Mouse (Mus musculus) intestine, embryonic 16.5 days (tissue): ENCODE data around the gene Sh3gl1. TPM values are rescaled to one million over a fixed set of nuclear protein-coding genes. Genes with fewer than 3 reads are reported as not detected.
A peak's percentile ranks its signal among the peaks of the same experiment; 100 is the strongest.

Experiments
- ATAC-seq: fragments of 200-750 bp; cut with Nextera tagmentation; 2 replicates; pipeline ENCODE4 v1.8.0; 2017; ENCODE audit warnings: moderate TSS enrichment, moderate library complexity
- H3K27ac ChIP-seq: fragments of 300-500 bp; sonication (generic); 2 replicates; pipeline ENCODE4 v1.5.1; 2014; ENCODE audit warnings: mild to moderate bottlenecking, low read length
- H3K27me3 ChIP-seq: fragments of 300-500 bp; sonication (generic); replicated peaks from 2 replicates; pipeline ENCODE4 v1.6.1; 2014; ENCODE audit warnings: low read length, control low read depth, mixed read lengths; ENCODE audit not compliant: control insufficient read depth, insufficient read depth
- H3K36me3 ChIP-seq: fragments of 300-500 bp; sonication (generic); 2 replicates; pipeline ENCODE4 v1.6.1; 2014; ENCODE audit warnings: low read length, control low read depth; ENCODE audit not compliant: control insufficient read depth, insufficient read depth
- H3K4me1 ChIP-seq: fragments of 300-500 bp; sonication (generic); 2 replicates; pipeline ENCODE4 v1.6.1; 2014; ENCODE audit warnings: low read length, control low read depth, mixed read lengths; ENCODE audit not compliant: control insufficient read depth, insufficient read depth
- H3K4me2 ChIP-seq: fragments of 300-500 bp; sonication (generic); 2 replicates; pipeline ENCODE4 v1.6.1; 2014; ENCODE audit warnings: low read depth, low read length, control low read depth
- H3K4me3 ChIP-seq: fragments of 300-500 bp; sonication (generic); 2 replicates; pipeline ENCODE4 v1.5.1; 2014; ENCODE audit warnings: mild to moderate bottlenecking, low read length
- H3K9ac ChIP-seq: fragments of 300-500 bp; sonication (generic); 2 replicates; pipeline ENCODE4 v1.6.1; 2014; ENCODE audit warnings: low read depth, low read length
- H3K9me3 ChIP-seq: fragments of 300-500 bp; sonication (generic); 2 replicates; pipeline ENCODE4 v1.6.1; 2016; ENCODE audit warnings: low read length, control low read depth; ENCODE audit not compliant: control insufficient read depth
- WGBS: fragments of 180-500 bp; shearing (Covaris S2); extraction: QIAGEN DNeasy Blood & Tissue Kit; methylation state at CpG from one replicate; pipeline ENCODE4 v1.1.7; 2014; 5-methylcytosine and 5-hydroxymethylcytosine counted together
- polyA plus RNA-seq: library from polyadenylated mRNA; unstranded; fragments of >200 nt; fragmentation: Nextera tagmentation; extraction: Ambion mirVana; gene quantifications from 2 replicates; pipeline ENCODE4 v1.2.1, GENCODE M21; 2015

The Sh3gl1 gene
- polyA plus RNA-seq, 1 experiment from 2014 or later: 131 TPM

DNA sequence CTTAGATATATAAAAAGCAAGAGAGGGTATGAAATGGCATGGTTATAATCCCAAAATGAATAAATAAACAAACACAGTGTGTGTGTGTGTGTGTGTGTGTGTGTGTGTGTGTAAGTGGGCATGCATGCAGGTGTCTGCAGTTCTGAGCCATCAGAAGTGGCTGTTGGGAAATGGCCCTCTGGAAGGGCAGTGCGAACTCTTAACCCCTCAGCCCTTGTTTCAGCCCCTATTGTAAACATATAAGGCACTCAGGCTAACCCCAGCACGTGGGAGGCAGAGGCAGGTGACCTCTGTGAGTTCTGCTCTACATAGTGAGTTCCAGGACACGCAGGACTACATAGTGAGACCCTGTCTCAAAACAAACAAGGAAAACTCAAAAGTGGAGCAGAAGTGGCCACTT lies 59.1 kb downstream of the Sh3gl1 start:
- WGBS: 34% methylated on average over 3 of the region's 3 CpGs
- no peak overlapping the region for H3K27ac ChIP-seq
- H3K4me1 ChIP-seq: peaks cover 8% of the 10 kb centered on the region
- ATAC-seq: no peak
- no peak overlapping the region for H3K4me2 ChIP-seq
- H3K4me3 ChIP-seq: no peak overlapping the region
- no peak overlapping the region for H3K9ac ChIP-seq
- no peaks in the 10 kb centered on the region for H3K27me3 ChIP-seq
- no peaks in the 10 kb centered on the region for H3K9me3 ChIP-seq
- H3K36me3 ChIP-seq: no peaks in the 10 kb centered on the region

DNA sequence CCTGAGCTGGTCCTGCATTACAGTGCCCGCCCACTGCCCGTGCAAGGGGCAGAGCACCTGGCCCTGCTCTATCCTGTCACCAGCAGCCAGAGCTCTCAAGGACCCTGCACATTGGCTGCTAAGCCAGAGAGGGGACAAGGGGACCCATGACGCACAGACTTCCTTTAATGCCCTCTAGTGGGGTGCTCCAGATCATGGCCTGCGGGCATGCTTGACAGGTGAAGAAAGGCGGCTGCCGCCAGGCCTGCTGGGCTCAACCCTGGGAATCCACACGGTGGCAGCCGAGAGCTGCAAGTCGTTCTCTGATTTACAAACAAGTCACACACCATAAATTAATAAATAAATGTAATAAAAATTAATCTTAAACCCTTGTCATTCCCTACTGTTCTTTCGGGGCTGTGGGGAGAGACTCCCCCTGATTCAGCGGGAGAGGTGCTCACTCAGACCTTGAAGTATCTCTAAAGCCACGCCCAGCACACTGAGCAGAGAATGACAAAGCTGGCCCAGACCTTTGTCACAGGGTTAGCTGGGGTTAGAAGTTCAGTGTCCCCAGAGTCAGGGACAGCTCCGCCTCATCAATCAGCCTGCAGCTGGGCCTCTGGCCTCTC lies 60.1 kb downstream of the Sh3gl1 start:
- Histone ChIP-seq H3K9ac (no peak overlapping the region), H3K4me3 (no peak overlapping the region), H3K4me2 (peak overlapping the region; percentile 15; the same call in 1 of the 2 replicates), H3K27ac (no peak overlapping the region), H3K36me3 (no peaks in the 10 kb centered on the region), H3K4me1 (peaks cover 8% of the 10 kb centered on the region), H3K27me3 (no peaks in the 10 kb centered on the region), H3K9me3 (no peaks in the 10 kb centered on the region)
- 15% methylated on average over 13 of the region's 13 CpGs for WGBS
- ATAC-seq: peak; percentile 90

GRCm38 (mm10) chr17:55971453-55971852 lies 65.0 kb downstream of the Sh3gl1 start:
- no peak overlapping the region for H3K27ac ChIP-seq
- ATAC-seq: no peak
- H3K9ac ChIP-seq: no peak overlapping the region
- H3K27me3 ChIP-seq: peaks cover 10% of the 10 kb centered on the region
- no peaks in the 10 kb centered on the region for H3K9me3 ChIP-seq
- H3K36me3 ChIP-seq: 0 out of 2 replicates have a peak, but pooled peaks cover 2% of the 10 kb centered on the region
- H3K4me2 ChIP-seq: no peak overlapping the region; the same call in 1 of the 2 replicates
- 39% methylated on average over 22 of the region's 22 CpGs for WGBS
- no peak overlapping the region for H3K4me3 ChIP-seq
- H3K4me1 ChIP-seq: peaks cover 21% of the 10 kb centered on the region

DNA sequence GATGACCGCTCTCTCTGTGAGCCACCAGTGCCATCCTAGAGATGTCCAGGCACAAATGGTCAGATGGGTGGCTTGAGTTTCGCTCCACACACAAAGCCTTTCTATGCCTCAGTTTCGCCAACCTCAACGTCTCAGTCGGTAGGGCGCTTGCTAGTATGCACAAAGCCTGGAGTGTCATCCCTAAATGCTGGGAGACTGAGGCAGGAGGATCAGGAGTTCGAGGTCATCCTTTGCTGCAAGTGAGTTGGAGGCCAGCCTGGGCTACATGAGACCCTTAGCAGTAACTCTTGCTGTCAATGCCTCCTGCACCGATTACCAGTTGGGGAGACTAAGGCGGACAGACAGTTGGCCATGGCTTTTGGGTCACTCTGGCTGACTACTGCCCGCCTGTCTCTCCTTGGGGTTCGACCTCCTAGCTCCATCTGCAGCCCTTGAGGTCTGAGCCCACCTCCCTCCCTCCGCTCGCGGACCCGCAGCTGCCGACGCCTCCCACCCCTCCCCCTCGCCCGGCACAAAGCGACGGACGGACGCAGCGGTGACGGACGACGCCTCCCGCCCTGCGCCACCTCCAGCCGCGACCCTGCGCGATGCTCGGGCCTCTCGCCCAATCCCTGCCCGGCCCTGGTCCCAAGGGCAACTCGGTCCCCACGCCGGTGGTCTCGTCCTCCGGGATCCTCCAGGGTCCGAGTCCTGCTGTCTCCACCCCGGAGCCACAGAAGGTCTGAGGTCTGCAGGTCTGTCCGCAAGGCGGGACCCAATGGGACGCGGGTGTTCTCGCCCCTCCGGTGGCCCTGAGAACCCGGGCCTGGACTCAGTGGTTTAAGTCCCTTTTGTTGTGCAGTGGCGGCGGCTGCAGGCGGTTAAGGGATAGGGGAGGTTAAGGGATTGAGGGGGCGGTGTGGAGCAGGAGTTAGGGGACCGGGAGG lies 66.2 kb downstream of the Sh3gl1 start, which contains the start of gene Shd:
Gene Shd, plus strand, starts transcription at position 502 of the 926 bp plus-strand sequence.
- Histone ChIP-seq H3K27me3 (peaks cover 10% of the 10 kb centered on the region), H3K9ac (peak within 1 kb of the TSS; percentile 72), H3K36me3 (0 out of 2 replicates have a peak, but pooled peaks cover 2% of the 10 kb centered on the region), H3K27ac (no peak within 1 kb of the TSS), H3K4me2 (peak within 1 kb of the TSS; percentile 98), H3K4me1 (peaks cover 17% of the 10 kb centered on the region; the same call in 1 of the 2 replicates), H3K9me3 (no peaks in the 10 kb centered on the region), H3K4me3 (peak within 1 kb of the TSS; percentile 57)
- peak; percentile 64 for ATAC-seq
- 10% methylated on average over 42 of the region's 55 CpGs for WGBS

DNA sequence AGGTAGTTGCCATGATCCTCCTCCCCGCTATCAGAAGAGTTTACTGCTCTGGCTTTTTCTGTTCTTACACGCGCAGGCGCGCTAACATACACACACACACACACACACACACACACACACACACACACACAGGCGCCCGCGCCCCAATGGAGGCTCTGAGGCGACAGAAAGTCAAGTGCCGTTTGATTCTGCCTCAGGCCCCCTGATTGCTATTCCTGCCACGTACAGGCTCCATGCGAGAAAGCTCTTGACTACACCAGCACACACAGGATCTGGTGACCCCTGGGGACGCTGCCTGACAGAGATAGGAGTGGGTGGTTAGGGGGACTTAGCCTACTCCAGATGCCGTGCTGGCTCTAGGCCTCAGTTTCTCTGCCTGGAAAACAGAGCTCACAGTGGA lies 66.9 kb downstream of the Sh3gl1 start:
- Histone ChIP-seq H3K27ac (no peak overlapping the region), H3K4me2 (no peak overlapping the region), H3K9me3 (no peaks in the 10 kb centered on the region), H3K4me3 (no peak overlapping the region), H3K4me1 (peaks cover 17% of the 10 kb centered on the region; the same call in 1 of the 2 replicates), H3K27me3 (peaks cover 10% of the 10 kb centered on the region), H3K36me3 (peaks cover 3% of the 10 kb centered on the region; the same call in 1 of the 2 replicates), H3K9ac (no peak overlapping the region)
- no peak for ATAC-seq
- 32% methylated on average over 14 of the region's 14 CpGs for WGBS

- 55% methylated on average over 7 of the region's 7 CpGs for WGBS
- Histone ChIP-seq H3K27me3 (peaks cover 10% of the 10 kb centered on the region), H3K4me2 (no peak overlapping the region), H3K27ac (no peak overlapping the region), H3K9me3 (no peaks in the 10 kb centered on the region), H3K9ac (no peak overlapping the region), H3K4me1 (peaks cover 20% of the 10 kb centered on the region), H3K4me3 (no peak overlapping the region), H3K36me3 (peaks cover 5% of the 10 kb centered on the region; the same call in 1 of the 2 replicates)
- ATAC-seq: no peak
Observed at GRCm38 (mm10) chr17:55968210-55968609, 68.2 kb downstream of the Sh3gl1 start.

DNA sequence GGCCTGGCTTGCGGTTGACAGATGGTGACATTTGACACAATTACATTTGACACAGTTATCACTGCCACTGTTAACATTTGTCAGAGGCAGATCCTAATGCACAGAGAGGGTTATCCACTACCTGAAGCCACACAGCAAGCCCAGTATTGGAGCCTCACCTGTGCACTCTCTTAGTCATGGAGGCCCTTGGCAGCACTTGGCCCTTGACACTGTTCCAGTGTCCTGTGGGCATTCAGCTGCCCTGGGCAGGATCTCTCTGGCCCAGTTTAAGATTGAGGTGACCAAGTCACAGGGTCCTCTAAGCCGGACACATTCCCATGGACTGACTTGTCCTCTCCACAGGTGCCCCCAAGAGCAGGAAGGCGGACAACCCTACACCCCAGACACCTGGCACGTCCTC lies 69.2 kb downstream of the Sh3gl1 start:
- Histone ChIP-seq H3K27me3 (peaks cover 10% of the 10 kb centered on the region), H3K4me3 (no peak overlapping the region), H3K27ac (no peak overlapping the region), H3K9me3 (no peaks in the 10 kb centered on the region), H3K4me1 (peaks cover 25% of the 10 kb centered on the region), H3K9ac (no peak overlapping the region), H3K36me3 (peaks cover 8% of the 10 kb centered on the region), H3K4me2 (no peak overlapping the region)
- no peak for ATAC-seq
- 93% methylated on average over 4 of the region's 4 CpGs for WGBS

Other genes starting within 250 kb of the Sh3gl1 start
- gene Zfp119a, start 157.7 kb downstream of the Sh3gl1 start, polyA plus RNA-seq: 5.1 and 5.7 TPM in 2 replicates
- 7.9 and 10.8 TPM in 2 replicates for gene Zfp959, start 144.5 kb downstream of the Sh3gl1 start, polyA plus RNA-seq
- 4.1 and 4.4 TPM in 2 replicates for gene Zfp119b, start 87.1 kb downstream of the Sh3gl1 start, polyA plus RNA-seq
- 2.6 and 2.9 TPM in 2 replicates for gene Ebi3, start 84.0 kb downstream of the Sh3gl1 start, polyA plus RNA-seq
- gene Yju2, start 77.5 kb downstream of the Sh3gl1 start, polyA plus RNA-seq: 19.7 and 21.5 TPM in 2 replicates
- gene Shd, start 66.2 kb downstream of the Sh3gl1 start, polyA plus RNA-seq: 8.6 and 9.0 TPM in 2 replicates
- gene Fsd1, start 50.1 kb downstream of the Sh3gl1 start, polyA plus RNA-seq: 8.4 and 9.7 TPM in 2 replicates
- gene Stap2, start 31.1 kb downstream of the Sh3gl1 start, polyA plus RNA-seq: 65.6 and 79.6 TPM in 2 replicates
- gene Mpnd, start 30.9 kb downstream of the Sh3gl1 start, polyA plus RNA-seq: 77.5 and 80.8 TPM in 2 replicates
- 15.6 and 16.7 TPM in 2 replicates for gene Chaf1a, start 3.8 kb upstream of the Sh3gl1 start, polyA plus RNA-seq
- 31.6 and 34.3 TPM in 2 replicates for gene Ubxn6, start 38.4 kb upstream of the Sh3gl1 start, polyA plus RNA-seq
- 69.3 and 75.0 TPM in 2 replicates for gene Hdgfl2, start 43.0 kb upstream of the Sh3gl1 start, polyA plus RNA-seq
- gene Plin4, start 73.2 kb upstream of the Sh3gl1 start, polyA plus RNA-seq: 0.11 and 0.23 TPM in 2 replicates
- 0.48 and 0.57 TPM in 2 replicates for gene Plin5, start 81.0 kb upstream of the Sh3gl1 start, polyA plus RNA-seq
- 0.47 and 0.57 TPM in 2 replicates for gene Lrg1, start 85.4 kb upstream of the Sh3gl1 start, polyA plus RNA-seq
- 0.81 and 0.99 TPM in 2 replicates for gene Sema6b, start 103.7 kb upstream of the Sh3gl1 start, polyA plus RNA-seq
- gene Tnfaip8l1, start 125.8 kb upstream of the Sh3gl1 start, polyA plus RNA-seq: 10.6 and 12.7 TPM in 2 replicates
- 119 and 121 TPM in 2 replicates for gene Mydgf, start 147.3 kb upstream of the Sh3gl1 start, polyA plus RNA-seq
- gene Dpp9, start 182.3 kb upstream of the Sh3gl1 start, polyA plus RNA-seq: 33.5 and 35.1 TPM in 2 replicates
- 11.7 and 12.8 TPM in 2 replicates for gene Fem1a, start 220.2 kb upstream of the Sh3gl1 start, polyA plus RNA-seq
- gene Ticam1, start 240.2 kb upstream of the Sh3gl1 start, polyA plus RNA-seq: 16.4 and 19.4 TPM in 2 replicates